Mouse (Mus musculus) ES-E14 (cell line): ENCODE results near the gene Fntb. TPM values are rescaled to one million over a fixed set of nuclear protein-coding genes. Genes with fewer than 3 reads are reported as not detected.

Experiments used
- DNase-seq: peaks from one replicate; pipeline ENCODE4 v3.0.0-alpha.2; 2013; ENCODE audit warnings: low read depth, low spot score
- H3K27ac ChIP-seq: 2 replicates; pipeline ENCODE4 v1.5.1; 2012; ENCODE audit warnings: low read depth, mild to moderate bottlenecking, low read length, moderate library complexity, mixed read lengths; ENCODE audit not compliant: poor library complexity, insufficient read depth, severe bottlenecking
- H3K36me3 ChIP-seq: 2 replicates; pipeline ENCODE4 v1.6.1; 2012; ENCODE audit warnings: mild to moderate bottlenecking, low read length, moderate library complexity, mixed read lengths; ENCODE audit not compliant: control insufficient read depth, poor library complexity, insufficient read depth, severe bottlenecking
- H3K4me1 ChIP-seq, 2 experiments: fragments of 150-350 bp in 1 of 2; sonication (generic) in 1 of 2; 2 replicates each; pipeline ENCODE4 v1.6.1; 2012; ENCODE audit warnings: low read length in 2 of 2, mild to moderate bottlenecking in 1 of 2, mixed read lengths in 1 of 2; ENCODE audit not compliant: control insufficient read depth in 2 of 2, insufficient read depth in 2 of 2, poor library complexity in 1 of 2
- H3K4me3 ChIP-seq, 2 experiments: fragments of 150-350 bp in 1 of 2; sonication (generic) in 1 of 2; 2 replicates each; pipeline ENCODE4 v1.5.1; 2012; ENCODE audit warnings: low read length in 2 of 2, low read depth in 1 of 2, mild to moderate bottlenecking in 1 of 2, mixed read lengths in 1 of 2; ENCODE audit not compliant: insufficient read depth in 1 of 2, poor library complexity in 1 of 2, severe bottlenecking in 1 of 2
- H3K9ac ChIP-seq: 2 replicates; pipeline ENCODE4 v1.6.1; 2012; ENCODE audit warnings: low read depth, mild to moderate bottlenecking, low read length, mixed read lengths; ENCODE audit not compliant: poor library complexity, insufficient read depth, severe bottlenecking
- H3K9me3 ChIP-seq: fragments of 150-350 bp; sonication (generic); 2 replicates; pipeline ENCODE4 v1.6.1; 2012; ENCODE audit warnings: low read depth, mild to moderate bottlenecking, low read length; ENCODE audit not compliant: control insufficient read depth, insufficient read depth
- CHD2 ChIP-seq: IDR thresholded peaks from 2 replicates; pipeline ENCODE4 v1.6.1; 2014; ENCODE audit warnings: mild to moderate bottlenecking, low read depth, low read length, inconsistent platforms
- HCFC1 ChIP-seq: IDR thresholded peaks from 2 replicates; pipeline ENCODE4 v1.6.1; 2012; ENCODE audit warnings: low read length, inconsistent platforms, borderline replicate concordance; ENCODE audit not compliant: insufficient read depth
- MAFK ChIP-seq: IDR thresholded peaks from 2 replicates; pipeline ENCODE4 v1.6.1; 2014; ENCODE audit warnings: mild to moderate bottlenecking, low read depth, low read length, inconsistent platforms; ENCODE audit not compliant: insufficient read depth
- ZC3H11A ChIP-seq: IDR thresholded peaks from 2 replicates; pipeline ENCODE4 v1.6.1; 2012; ENCODE audit warnings: low read depth, mild to moderate bottlenecking, inconsistent platforms, low read length, borderline replicate concordance
- ZNF384 ChIP-seq: IDR thresholded peaks from 2 replicates; pipeline ENCODE4 v1.6.1; 2012; ENCODE audit warnings: low read depth, low read length, inconsistent platforms
- in situ Hi-C, 2 experiments: fragments of 600-800 bp; cut with MboI; formaldehyde crosslinking; loops; one replicate each; pipeline ENCODE4 v1.15.1; 2025; ENCODE audit warnings: low sequenced_read_pairs in 2 of 2, inconsistent platforms in 1 of 2; ENCODE audit not compliant: unreplicated experiment in 2 of 2
- total RNA-seq: library from RNA; depleted of rRNA; stranded (reverse); fragments of 300-350 nt; gene quantifications from 2 replicates; pipeline ENCODE4 v1.2.3, GENCODE M21; 2012

Fntb gene
- total RNA-seq, 1 experiment, result 24.0 TPM

DNA sequence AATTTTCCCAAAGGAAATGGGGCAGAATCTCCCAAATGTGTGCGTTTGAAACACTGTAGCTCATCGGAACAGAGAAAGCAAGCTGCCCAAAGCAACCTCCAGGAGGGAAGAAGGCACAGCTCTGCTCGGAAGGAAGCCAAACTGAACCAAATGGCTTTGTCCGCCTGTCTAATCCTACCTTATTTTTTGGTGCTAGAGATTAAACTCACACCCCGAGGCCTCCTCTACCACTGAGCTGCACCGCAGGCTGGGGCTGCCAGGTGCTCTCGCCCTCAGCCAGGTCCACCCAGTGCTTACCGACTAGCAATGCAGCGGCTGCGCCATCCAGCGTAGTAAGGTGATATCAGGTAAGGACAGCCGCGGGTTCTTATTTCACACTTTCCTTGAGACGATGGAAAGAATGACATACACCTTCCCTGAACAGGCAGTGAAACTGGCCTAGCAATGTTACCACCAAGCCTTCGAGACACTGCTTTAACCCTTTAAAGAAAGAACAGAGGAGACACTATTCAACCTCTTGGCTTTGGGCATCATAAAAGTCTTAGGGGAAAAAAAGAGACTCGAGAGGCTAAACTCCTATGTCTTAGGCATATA is 14.4 kb upstream of the Fntb start:
- peaks cover 5% of the 10 kb centered on the region; the same call in 1 of the 2 replicates for H3K9me3 ChIP-seq
- H3K27ac ChIP-seq, result no peak overlapping the region
- no peaks in the 10 kb centered on the region for H3K36me3 ChIP-seq
- no peak overlapping the region for H3K4me3 ChIP-seq
- TF ChIP-seq ZC3H11A (no peak), MAFK (no peak), CHD2 (no peak), HCFC1 (no peak), ZNF384 (no peak)
- no peak for DNase-seq
- no peaks in the 10 kb centered on the region for H3K4me1 ChIP-seq
- H3K9ac ChIP-seq, result no peak overlapping the region
- in situ Hi-C loops, result no loop called here

DNA sequence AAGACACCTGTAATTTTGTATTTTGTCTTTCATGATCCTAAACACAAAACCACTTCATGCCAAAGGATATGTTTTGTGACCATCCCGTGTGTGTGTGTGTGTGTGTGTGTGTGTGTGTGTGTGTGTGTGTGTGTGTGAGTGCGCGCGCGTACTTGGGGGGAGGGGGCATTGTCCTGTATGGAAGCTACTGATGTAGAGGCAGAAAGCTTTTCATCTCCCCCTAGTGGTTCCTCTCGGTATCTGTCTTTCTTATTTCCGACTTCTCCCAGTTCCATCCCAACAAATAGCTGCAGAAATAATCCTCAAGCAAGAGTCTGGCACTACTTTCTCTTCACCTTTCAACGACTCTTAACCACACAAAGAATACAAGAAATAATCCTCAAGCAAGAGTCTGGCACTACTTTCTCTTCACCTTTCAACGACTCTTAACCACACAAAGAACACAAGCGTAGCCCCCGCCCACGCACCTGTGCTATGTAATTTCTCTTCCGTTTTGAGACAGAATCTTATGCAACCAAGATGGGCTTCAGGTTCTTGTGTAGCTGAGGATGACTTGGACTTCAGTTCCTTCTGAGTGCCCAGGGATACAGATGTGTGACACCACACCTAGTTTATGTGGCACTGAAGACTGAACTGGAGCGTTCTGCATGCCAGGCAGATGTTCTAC is 12.6 kb upstream of the Fntb start:
- H3K9ac ChIP-seq, result no peak overlapping the region
- no peaks in the 10 kb centered on the region for H3K4me1 ChIP-seq
- peaks cover 5% of the 10 kb centered on the region; the same call in 1 of the 2 replicates for H3K9me3 ChIP-seq
- no peaks in the 10 kb centered on the region for H3K36me3 ChIP-seq
- DNase-seq, result peak; percentile 76
- in situ Hi-C loops, result no loop called here
- no peak overlapping the region for H3K27ac ChIP-seq
- no peak for TF ChIP-seq HCFC1
- no peak for TF ChIP-seq MAFK
- TF ChIP-seq ZC3H11A, result no peak
- no peak for TF ChIP-seq CHD2
- no peak for TF ChIP-seq ZNF384
- H3K4me3 ChIP-seq, result no peak overlapping the region

DNA sequence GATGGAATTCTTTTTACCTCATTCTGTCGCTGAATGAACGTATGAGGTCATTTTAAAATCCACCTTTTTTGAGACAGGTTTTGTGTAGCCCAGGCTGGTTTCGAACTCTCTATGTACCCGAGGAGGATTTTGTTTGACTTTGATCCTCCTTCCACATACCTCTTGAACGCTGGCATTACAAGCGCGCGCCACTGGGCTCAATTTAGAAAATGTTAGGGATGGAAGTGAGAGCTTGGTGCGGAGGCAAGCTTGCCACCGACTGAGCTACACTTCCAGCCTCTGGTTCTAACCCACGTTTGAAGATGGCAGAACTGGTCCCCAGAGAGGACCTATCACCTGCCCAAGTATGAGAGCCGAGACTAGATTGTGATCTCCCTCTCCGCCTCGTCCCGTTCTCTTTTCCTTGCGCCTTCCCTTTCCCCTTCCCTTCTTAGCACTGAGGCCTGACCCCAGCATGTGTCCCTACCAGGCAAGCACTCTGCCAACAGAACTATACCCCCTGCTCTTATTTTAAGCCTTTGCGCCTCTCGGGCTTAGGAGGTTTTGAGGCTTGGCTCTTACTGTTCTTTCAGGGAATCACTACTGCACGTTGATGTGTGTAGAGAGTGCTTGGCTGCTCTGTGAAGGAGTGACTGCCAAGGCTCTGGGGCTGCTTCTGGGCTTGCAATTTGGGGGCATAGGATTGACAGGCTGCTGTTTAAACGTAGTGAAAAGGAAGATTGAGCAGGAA is 677 bp downstream of the Fntb start:
- Histone ChIP-seq H3K9me3 (no peaks in the 10 kb centered on the region), H3K9ac (peak overlapping the region; percentile 97), H3K4me1 (peaks cover 0 to 10% of the 10 kb centered on the region in 2 experiments; a peak in 2 of 4 replicates), H3K4me3 (peak overlapping the region; percentile 81 to 86), H3K27ac (peak overlapping the region; percentile 71; the same call in 1 of the 2 replicates), H3K36me3 (no peaks in the 10 kb centered on the region)
- DNase-seq, result no peak
- in situ Hi-C loops, result no loop called here
- TF ChIP-seq ZNF384, result no peak
- TF ChIP-seq MAFK, result no peak
- TF ChIP-seq ZC3H11A, result no peak

GRCm38 (mm10) chr12:76770841-76771500 is 5.6 kb downstream of the Fntb start:
- Histone ChIP-seq H3K36me3 (no peaks in the 10 kb centered on the region), H3K9ac (no peak overlapping the region), H3K27ac (no peak overlapping the region), H3K4me3 (no peak overlapping the region), H3K4me1 (peaks cover 0 to 7% of the 10 kb centered on the region in 2 experiments; a peak in 2 of 4 replicates), H3K9me3 (no peaks in the 10 kb centered on the region)
- in situ Hi-C loops, result no loop called here
- TF ChIP-seq HCFC1, result no peak
- TF ChIP-seq ZC3H11A, result no peak
- TF ChIP-seq MAFK, result no peak
- TF ChIP-seq ZNF384, result no peak
- no peak for TF ChIP-seq CHD2
- DNase-seq, result no peak
